Mouse (Mus musculus) layer of hippocampus, adult 9-10 months (tissue): ENCODE measurements at regions not wholly inside any gene's neighbourhood (a gene's known extent, or its start where the extent isn't known, plus 50 kb on each side); places are given as distances from the start of the nearest gene placed in this dataset.

Experiments
- DNase-seq: peaks from one replicate; pipeline ENCODE4 v3.0.0; 2022; ENCODE audit warnings: low spot score

- no peak for DNase-seq
Observed at GRCm38 (mm10) chr15:96880066-96880465, 175.7 kb downstream of the Slc38a4 start.

DNA sequence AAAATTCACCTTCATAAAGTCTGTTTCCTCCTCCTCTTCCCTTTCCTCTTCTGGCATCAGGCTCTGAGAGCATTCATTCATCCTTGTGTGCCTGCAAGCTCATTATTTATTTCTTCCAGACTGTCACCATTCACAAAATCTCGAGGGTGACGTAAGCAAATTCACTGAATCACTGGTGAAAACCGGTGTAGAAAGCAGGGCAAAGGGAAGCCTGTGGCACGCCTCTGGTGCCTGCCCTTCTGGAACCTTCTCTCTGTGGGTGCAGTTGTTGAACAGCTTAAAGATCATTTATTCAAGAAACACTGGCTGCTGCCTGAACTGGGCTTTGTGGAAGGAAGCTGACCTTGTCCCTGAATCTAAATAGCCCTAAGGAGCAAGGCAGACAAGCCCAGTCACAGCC is 177.0 kb downstream of the Slc38a4 start:
- DNase-seq: no peak

- no peak for DNase-seq
Observed at GRCm38 (mm10) chr15:96877931-96878330, 177.8 kb downstream of the Slc38a4 start.

GRCm38 (mm10) chr15:96877271-96877670 is 177.7 kb upstream of the Slc38a2 start:
- DNase-seq: no peak

DNA sequence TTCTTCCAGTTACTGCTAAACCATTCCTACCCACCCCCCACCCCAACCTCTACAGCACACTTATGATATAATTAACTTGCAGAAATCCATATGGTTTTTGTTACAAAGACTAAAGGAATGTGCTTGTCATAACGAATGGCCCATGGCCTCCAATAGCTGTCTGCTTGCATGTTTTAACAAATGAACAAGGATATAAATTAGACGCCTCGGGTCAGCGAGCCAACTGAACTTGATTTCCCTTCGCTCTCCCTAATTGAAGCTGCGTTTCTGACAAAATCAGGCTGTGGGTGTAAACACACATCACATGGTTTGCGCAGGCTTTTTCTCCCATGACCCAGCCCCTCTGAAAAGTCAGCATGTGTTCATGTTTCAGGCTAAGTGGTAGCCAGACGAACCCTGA is 174.6 kb upstream of the Slc38a2 start:
- no peak for DNase-seq

DNA sequence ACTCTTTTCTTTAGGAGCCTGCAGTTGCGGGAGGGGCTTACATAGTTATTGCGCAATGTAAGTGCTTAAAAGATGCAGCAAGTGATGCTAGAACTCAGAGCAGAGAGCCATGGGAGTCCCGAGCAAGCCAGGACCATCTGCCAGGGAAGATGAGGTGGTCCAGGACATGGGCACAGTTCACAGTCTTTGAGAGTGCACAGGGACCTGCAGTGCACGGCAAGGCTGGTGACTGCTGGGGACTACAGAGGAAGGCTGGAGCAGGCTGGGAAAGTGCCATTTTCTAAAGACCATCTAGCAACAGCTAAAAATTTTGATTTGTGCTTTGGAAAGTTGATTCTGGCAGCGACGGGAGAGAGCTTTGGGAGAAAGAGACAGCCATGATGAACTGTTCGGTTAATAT is 174.0 kb upstream of the Slc38a2 start:
- DNase-seq: no peak

DNA sequence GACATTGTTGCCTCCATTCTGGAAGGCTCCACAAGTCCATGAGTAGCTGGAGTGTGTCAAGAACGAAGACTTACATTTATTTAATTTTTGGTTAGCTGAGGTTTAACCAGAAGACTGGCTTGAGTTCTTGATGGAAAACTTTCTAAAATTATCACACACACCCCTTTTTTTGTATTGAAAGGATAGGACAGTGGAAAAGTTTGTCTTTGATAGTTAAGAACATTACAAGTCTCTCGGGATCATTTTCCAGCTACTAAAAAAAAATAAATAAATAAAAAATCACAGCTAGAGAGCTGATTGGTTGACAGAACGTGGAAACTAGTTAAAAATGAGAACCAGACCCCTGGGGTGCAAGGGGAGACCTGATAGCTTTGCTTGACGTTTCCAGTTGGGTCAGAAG is 173.6 kb upstream of the Slc38a2 start:
- DNase-seq: no peak

- DNase-seq: no peak
Observed at GRCm38 (mm10) chr15:96867701-96868100, 168.2 kb upstream of the Slc38a2 start.

- no peak for DNase-seq
Observed at GRCm38 (mm10) chr15:96865932-96866331, 166.4 kb upstream of the Slc38a2 start.

GRCm38 (mm10) chr15:96857709-96858108 is 158.2 kb upstream of the Slc38a2 start:
- DNase-seq: no peak

- no peak for DNase-seq
Observed at GRCm38 (mm10) chr15:96851970-96852768, 152.6 kb upstream of the Slc38a2 start.

DNA sequence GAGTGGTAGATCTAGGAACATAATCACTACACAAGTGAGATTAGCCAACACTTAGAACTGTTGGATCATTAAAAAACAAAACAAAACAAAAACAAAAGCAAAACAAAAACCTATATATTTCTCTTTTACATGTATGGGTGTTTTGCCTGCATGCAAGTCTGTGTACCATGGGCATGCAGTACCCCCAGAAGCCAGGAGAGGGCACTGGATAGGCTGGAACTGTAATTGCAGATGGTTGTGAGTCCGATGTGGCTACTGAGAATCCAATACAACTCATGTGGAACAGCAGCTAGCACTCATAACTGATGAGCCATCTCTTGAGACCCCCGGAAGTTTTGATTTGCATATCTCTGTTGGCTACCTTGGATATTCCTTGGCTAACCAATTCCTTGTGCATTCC is 148.6 kb upstream of the Slc38a2 start:
- DNase-seq: no peak

DNA sequence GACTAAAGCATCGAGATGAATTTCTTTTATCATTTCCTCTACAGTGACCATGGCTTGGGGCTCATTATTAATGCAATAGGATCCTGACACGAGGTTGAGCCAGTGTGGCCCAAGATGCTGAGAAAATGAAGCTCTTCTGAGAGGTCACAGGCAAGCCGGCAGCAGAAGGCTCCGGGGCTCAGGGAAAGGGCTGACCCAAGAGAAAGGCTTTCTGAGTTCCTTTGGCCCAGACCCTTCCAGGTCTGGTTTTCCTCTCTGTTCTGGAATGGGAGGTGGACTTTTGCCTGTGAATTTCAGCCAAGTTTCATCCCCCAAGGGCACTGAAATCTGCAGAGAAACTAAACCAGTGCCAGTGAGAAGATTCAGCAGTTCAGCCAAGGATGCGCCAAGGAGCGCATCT is 145.7 kb upstream of the Slc38a2 start:
- DNase-seq: no peak

DNA sequence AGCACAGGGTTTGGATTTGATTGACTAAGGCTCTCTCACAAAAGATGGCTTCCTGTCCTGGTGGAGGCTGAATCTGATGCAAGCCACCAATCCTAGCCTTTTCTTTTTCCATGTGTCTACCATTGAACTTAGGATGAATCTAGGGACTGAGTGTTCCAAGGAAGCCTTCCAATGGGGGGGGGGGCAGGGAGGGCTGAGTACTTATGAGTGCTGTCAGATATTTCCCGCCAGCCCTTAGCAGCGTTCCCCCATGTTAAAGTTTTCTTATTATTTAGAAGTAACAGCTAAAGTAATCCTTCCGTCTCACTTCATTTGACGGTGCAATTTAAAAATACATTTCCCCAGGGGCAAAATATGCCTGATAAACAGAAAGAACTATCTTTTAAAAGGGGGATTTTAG is 144.8 kb upstream of the Slc38a2 start:
- no peak for DNase-seq

DNA sequence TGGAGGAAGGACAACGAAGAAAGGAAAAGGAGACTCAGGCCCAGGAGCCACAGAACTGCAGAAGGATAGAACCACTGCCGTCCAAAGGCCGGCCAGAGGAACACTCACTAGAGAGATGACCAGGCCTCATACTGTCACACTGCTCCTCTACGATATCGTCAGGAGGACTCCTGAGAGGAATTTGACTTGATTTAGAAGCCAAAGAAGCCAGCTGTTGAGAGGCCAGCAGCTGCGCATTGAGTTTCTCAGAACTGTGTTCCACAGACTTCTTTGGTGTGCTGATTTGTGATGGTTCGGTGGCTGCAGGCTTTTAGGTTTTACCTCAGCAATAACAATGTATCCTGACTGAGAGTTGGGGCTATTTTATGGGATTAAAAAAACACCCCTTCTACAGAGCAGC is 144.1 kb upstream of the Slc38a2 start:
- no peak for DNase-seq

- DNase-seq: no peak
Observed at GRCm38 (mm10) chr15:96842881-96843280, 143.4 kb upstream of the Slc38a2 start.

DNA sequence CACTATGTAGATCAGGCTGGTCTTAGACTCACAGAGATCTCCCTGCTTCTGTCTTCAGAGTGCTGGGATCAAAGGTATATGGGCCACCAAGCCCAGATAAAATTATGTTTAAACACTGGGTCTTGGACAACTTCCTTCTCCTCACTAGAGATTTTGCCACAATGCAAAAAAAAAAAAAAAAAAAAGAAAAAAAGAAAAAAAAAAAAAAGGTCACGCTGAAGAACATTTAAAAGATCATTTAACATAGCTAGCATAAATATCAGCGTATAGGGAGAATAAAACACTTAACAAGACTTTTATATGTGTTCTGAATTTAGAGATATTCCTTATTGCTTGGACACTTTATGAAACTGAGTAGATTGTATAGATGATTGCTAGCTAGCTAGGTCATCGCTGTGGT is 137.1 kb upstream of the Slc38a2 start:
- DNase-seq: no peak

DNA sequence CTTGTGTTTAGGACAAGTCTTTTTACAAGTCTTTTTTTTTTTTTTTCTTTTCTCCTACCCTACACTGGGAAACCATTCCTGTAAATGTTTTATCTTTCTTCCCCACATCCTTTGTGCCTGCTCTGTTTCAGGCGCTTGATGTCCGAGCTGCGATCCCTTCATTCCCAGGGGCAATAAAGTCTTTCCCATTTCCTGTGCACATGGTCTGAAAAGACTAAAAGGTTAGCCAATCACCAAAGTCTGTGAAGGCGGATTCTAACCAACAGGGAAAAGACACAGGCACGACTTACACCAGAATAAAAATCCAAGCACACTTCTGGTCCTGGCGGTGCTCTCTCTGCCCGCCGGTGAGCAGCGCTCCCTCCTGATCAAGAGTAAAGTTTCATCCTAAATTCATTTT is 135.3 kb upstream of the Slc38a2 start:
- no peak for DNase-seq

DNA sequence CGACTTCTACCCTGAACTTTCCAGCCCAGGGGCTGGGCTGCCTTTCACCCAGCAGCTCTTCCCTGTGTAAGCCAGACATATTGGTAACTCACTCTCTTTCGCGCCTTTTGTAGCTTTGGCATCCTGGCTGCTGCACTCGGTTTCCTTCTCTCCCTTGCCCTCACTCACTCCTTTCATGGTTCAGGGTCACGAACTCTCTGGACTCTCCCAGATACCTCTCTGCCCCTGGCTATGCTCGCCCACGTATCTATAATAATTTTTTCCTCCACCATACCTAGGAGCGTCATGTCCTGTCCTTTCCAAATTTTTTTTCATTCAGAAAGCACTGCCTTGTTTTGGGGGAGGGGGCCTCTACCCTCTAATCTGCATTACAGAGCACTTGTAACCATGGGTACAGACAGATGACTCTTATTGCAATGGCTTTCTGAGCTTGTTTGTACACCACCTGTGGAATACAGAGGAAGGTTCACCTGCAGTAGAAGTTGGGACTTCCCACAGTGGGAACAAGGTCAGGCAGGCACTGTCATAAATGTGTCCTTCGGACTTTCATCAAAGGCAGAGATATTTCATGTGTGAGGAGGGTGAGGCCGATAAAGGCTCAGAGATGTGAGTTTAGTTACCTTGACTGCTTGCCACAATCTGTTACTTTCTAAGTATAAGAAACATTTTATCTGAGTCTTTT is 134.8 kb upstream of the Slc38a2 start:
- no peak for DNase-seq

GRCm38 (mm10) chr15:96832389-96832788 is 132.9 kb upstream of the Slc38a2 start:
- no peak for DNase-seq

DNA sequence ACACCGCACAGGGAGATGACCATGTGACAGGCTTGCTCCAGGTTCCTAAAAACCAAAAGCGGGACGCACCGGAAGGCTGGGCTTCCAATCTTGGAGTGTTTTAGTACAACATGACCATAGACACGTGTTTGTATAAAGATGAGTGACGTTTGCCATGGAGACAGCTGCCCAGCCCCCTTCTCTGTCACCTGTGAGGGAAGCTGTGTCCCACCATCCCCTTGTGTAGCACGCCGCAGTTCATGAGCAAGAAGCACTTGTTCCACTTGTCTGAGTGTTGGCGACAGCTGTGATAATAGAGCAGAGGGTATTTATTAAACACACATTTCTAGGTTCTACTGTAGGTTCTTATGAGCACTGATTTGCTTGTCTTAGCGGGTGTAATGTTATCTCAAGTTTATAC is 131.7 kb upstream of the Slc38a2 start:
- DNase-seq: no peak

DNA sequence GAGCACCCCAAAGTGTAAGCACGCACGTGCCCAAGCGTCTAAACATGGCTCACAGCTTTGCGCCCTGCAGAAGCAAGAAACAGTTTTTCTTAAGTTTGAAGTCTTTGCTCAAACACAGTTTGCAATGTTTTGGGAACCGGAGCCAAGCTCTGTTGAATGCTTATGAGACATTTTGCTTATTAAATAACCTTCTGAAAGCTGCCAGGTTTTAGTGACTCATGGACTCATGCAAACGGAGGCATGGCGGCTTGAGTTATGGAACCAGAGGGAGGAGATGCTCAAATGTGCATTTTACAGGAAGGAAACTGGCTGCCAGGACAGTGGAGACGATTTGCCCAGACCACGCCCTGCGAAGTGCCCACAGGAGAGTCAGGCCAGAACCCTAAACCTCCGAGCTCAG is 131.0 kb upstream of the Slc38a2 start:
- DNase-seq: no peak

DNA sequence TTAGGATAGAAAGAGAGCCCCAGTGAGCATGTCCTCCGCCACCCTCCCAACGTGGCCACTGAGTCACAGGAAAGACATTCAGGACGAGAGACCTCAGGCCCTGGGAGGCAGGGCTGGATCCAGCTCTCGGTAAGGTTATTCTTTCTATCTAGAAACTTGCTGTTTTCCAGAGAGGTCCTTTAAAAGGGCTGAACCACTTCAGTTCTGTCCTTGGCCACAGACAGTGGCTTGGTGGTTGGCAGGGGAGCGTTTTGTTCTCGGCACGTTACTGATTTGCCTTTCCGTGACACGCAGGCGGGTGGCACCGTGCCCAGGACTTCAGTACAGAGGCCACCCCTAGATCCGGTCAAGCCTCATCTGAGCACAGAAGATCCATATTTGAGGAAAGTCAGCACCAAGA is 130.4 kb upstream of the Slc38a2 start:
- no peak for DNase-seq

- DNase-seq: no peak
Observed at GRCm38 (mm10) chr15:96828681-96829080, 129.2 kb upstream of the Slc38a2 start.
